Mouse (Mus musculus) mesoderm, embryonic 11.5 days (tissue): ENCODE results near the gene D2hgdh.

Source experiments
- DNase-seq: peaks from one replicate; pipeline ENCODE4 v3.0.0-alpha.2; 2012; ENCODE audit warnings: low read depth, low spot score

Gene D2hgdh

DNA sequence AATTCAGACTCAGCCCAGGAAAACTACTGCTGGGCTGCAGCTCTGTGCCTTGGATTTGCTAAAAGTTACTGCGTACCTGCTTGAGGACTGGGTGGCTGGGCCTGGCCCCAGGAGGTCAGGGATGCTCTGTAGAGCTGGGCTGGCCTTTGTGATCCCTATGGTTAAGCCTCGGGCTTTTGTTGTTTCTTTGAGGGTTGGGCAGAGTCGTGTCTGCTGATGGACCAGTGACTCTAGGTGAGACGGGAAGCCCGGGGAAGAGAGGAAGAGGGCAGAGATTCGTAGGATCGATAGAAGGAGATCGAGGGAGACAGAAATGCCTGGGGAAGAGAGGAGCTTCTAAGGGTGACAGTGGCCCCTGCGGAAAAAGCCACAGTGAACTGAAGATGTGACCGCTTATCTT lies at the start of gene D2hgdh:
Gene D2hgdh (plus strand): TSS at position 301 of the 400 bp plus-strand sequence.
- no peak for DNase-seq

- DNase-seq = no peak
Observed at GRCm38 (mm10) chr1:93776686-93777085, 48.0 kb upstream of the D2hgdh start.

- no peak for DNase-seq
Observed at GRCm38 (mm10) chr1:93786912-93787311, 37.8 kb upstream of the D2hgdh start.

DNA sequence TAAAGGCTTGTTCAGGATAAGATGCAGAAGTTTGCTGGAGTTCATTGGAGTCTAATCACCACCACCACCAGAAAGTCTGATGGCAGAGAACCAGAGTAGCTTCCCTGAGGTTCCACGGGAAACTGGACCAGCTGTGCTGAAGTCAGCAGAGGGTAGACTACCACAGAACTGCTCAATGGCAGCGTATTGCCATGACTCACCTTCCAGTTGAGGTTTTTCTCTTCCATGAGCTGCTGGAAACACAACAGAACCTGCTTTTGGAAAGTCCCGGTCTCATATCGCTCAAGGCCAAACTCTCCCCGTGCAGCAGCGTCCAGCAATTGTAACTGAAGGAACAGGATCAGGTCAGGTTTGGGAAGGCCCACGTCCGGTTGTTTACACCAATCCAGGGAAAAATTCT lies 30.2 kb upstream of the D2hgdh start:
- DNase-seq = no peak

DNA sequence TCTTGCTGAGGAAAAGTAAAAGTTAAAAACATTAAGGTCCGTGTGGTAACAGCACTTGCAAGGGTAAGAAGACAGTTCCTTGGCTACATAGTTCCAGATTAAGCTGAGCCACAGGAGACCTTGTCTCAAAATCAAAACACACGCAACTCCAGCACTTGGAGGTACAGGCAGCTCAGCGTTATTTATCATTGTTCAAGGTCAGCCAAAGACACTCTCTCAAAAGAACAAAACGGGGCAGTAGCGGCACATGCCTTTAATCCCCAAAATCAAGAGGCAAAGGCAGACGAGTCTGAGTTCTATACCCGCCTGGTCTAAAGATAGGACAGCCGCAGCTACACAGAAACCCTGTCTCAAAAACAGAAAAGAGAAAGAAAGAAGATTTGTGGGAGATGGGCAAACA lies 28.8 kb upstream of the D2hgdh start:
- no peak for DNase-seq

GRCm38 (mm10) chr1:93800670-93801503 lies 23.8 kb upstream of the D2hgdh start:
- no peak for DNase-seq

- peak; percentile 96 for DNase-seq
Observed at GRCm38 (mm10) chr1:93801741-93802238, 22.9 kb upstream of the D2hgdh start, which contains the start of gene Dtymk. Gene Dtymk (minus strand): TSS chr1:93801934.

GRCm38 (mm10) chr1:93802771-93803170 lies 21.9 kb upstream of the D2hgdh start:
- no peak for DNase-seq

GRCm38 (mm10) chr1:93803556-93804507 lies 20.9 kb upstream of the D2hgdh start, which contains the start of gene Ing5:
Gene Ing5 (plus strand): TSS chr1:93803965.
- DNase-seq = peak; percentile 98

- no peak for DNase-seq
Observed at GRCm38 (mm10) chr1:93804818-93805217, 19.9 kb upstream of the D2hgdh start.

GRCm38 (mm10) chr1:93805221-93805951 lies 19.3 kb upstream of the D2hgdh start:
- DNase-seq = no peak

DNA sequence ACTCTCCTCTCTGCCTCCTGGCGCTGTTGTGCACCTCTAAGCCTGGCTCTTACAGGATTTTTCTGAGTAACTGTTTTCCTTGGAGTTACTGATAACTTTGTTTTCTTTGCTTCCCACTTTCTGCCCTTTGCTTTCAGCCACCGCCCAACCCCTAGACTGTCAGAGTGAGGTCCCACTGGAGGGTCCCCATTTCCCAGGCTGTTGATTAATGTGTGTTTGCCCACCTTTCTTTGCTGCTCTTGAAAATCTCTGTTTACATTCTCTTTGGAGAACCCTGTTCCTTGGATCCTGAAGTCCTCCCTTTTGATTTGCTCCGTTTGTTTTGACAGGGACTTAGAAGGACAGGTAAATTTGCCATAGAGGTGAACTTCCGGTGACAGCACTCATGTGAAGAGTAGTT lies 15.8 kb upstream of the D2hgdh start:
- DNase-seq = no peak

DNA sequence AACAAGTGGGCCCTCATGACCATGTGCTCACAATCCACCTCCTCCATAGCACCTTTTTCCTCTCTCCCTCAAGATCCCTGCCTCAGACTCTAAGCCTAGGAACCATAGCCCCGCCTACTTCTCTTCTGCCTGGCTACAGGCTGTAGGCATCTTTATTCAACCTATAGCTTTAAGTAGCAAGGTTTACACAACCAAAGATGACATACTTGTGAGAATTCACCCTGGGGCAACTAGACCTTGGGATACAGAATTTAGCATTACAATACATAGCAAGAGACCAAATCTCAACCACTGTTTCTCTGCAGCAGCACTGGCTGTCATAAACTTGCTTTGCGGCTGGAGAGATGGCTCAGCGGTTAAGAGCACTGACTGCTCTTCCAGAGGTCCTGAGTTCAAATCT lies 14.7 kb upstream of the D2hgdh start:
- DNase-seq = no peak

- no peak for DNase-seq
Observed at GRCm38 (mm10) chr1:93811495-93812039, 13.1 kb upstream of the D2hgdh start.

DNA sequence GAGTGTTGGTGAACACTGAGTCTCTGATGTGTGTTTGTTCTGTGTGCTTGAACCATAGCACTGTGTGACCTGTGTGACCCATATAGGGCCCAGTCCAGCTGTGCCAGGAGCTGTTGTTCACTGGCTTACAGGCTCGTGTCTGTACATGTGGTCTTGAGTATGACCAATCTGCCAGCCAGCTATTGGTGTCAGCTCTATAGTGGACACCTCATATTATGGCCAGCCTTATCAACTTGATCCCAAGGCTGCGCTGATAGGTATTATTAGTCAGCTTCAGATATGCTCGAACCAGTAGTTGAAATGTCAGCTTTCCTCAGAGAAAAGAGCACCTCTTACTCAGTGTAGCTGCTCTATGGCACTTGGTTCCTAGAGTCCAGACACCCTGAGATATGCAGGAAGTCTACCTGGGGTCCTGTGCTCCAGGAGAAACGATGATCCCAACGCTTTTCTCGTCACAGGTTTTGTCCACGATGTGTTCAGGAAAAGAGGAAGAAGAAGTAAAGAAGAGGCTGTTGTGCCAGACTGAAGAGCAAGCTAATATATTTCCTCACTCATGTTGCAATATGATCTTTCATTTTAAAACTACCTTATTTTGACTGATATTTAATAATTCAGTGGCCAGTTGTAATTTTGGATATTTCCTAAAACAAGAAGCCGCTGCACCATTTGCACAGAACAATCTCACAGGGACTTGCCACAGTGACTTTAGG lies 6.7 kb upstream of the D2hgdh start:
- DNase-seq = no peak

- no peak for DNase-seq
Observed at GRCm38 (mm10) chr1:93818722-93819121, 6.0 kb upstream of the D2hgdh start.

DNA sequence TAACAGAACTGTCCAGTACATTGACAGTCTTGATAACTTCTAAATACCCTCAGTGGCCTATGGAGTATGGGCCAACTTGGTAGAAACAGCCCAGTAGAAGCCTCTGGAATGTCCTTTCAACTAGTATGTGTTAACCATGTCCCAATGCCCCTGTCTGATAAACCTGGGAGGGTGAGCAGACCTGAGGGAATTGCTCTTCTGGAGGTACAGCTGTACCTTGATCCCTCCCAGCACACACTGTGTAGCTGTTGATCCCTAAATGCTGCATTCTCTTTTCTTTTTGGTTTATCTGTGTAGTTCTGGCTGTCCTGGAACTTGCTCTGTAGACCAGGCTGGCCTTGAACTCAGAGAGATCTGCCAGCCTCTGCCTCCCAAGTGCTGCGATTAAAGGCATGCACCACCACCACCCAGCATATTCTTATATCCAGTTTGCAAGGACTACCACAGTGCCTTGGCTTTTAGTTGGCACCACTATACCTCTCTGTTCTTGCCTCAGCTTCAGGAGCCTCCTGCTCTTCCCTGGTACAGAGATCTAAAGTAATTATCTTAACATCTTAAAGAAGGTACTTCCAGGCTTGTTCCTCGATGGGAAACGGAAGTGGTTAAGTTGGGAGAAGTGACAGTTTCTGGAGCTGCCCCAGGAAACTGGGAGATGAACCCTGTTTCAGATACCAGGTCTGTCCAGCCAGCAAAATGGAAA lies 763 bp upstream of the D2hgdh start:
- DNase-seq = no peak

DNA sequence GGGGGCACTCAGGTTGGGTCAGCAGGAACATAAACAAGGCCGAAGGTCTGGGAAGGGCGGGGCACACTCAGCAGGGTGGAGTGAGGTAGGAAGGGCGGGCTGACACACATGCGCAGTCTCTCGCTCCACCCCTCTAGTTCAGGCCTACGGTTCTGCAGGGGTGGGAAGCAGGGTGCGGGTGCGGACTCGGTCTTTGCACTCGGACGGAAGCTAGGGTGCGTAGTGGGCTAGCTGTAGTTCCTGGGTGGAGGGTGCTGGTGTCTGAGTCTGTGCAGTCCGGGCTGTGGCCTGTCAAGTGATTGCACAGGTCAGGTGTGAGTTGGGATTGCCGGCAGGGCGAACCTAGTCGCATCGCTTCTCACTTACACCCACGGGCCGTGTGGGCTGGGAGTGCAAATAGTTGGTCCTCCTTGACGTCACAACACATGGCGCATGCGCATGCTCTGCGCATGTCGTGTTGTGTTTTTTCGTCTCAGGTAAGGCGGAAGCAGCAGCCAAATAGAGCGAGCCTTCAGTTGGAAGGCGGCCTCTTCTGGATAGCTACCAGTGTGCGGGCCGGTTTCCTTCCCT lies 481 bp downstream of the D2hgdh start:
- peak; percentile 97 for DNase-seq

DNA sequence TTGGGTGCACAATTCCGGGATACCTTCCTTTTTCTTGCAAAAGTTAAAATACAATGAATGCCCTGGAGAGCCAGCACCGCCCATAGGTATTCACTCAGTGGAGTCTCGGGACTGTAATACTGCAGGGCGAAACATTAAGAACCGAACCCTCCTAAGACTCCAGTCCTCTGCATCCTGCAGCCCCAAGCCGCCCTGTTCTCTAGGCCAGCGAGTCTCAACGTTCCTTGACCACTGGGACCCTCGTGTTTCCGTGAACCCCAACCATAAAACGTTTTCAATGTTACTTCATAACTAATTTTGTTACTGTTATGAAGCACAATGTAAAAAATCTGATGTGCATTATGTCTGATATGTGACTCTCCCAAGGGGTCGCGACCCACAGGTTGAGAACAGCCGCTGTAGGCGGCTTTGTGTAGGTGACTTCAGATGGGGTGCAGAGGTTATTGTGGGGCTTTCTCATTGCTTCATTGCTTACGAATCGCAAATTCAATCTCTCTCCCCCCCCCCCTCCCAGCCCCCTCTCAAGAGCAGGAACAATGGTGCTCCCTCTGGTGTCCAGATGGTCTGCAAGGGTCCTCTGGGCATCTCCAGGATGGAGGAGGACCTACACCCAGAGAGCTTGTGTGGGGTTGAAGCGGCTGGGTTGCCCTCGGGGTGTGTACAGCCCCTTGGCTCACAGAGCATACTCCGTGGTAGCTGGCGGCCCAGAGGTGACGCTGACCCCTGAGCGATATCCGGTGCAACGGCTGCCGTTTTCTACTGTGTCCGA lies 1.2 kb downstream of the D2hgdh start:
- DNase-seq = no peak
